Mouse (Mus musculus) liver, embryonic 14.5 days (tissue): Measurements from ENCODE around the gene Alg9. TPM values are rescaled to one million over a fixed set of nuclear protein-coding genes. Genes with fewer than 3 reads are reported as not detected.

Experiments used
- ATAC-seq: fragments of 200-750 bp; cut with Nextera tagmentation; 2 replicates; pipeline ENCODE4 v1.8.0; 2017; ENCODE audit warnings: moderate number of reproducible peaks, mild to moderate bottlenecking, moderate library complexity; ENCODE audit not compliant: insufficient read depth
- DNase-seq, 3 experiments: peaks; one replicate each; pipeline ENCODE4 v3.0.0-alpha.2; 2012 to 2013; ENCODE audit warnings: low read depth in 3 of 3, low spot score in 3 of 3
- H3K27ac ChIP-seq: fragments of 300-500 bp; sonication (generic); 2 replicates; pipeline ENCODE4 v1.5.1; 2014; ENCODE audit warnings: moderate library complexity, mild to moderate bottlenecking, control low read depth, inconsistent platforms
- H3K27me3 ChIP-seq: fragments of 300-500 bp; sonication (generic); 2 replicates; pipeline ENCODE4 v1.6.1; 2014; ENCODE audit warnings: mild to moderate bottlenecking, low read length, moderate library complexity; ENCODE audit not compliant: control insufficient read depth, insufficient read depth
- H3K36me3 ChIP-seq: fragments of 300-500 bp; sonication (generic); replicated peaks from 2 replicates; pipeline ENCODE4 v1.6.1; 2014; ENCODE audit warnings: low read depth; ENCODE audit not compliant: control insufficient read depth, insufficient read depth
- H3K4me1 ChIP-seq, 2 experiments: fragments of 200-500 bp in 1 of 2; fragments of 300-500 bp in 1 of 2; sonication (generic) in 1 of 2; replicated peaks; 2 replicates each; pipeline ENCODE4 v1.6.1; 2012 to 2014; ENCODE audit warnings: antibody characterized with exemption in 1 of 2, inconsistent platforms in 1 of 2, low read length in 1 of 2; ENCODE audit not compliant: control insufficient read depth in 2 of 2, insufficient read depth in 2 of 2
- H3K4me2 ChIP-seq: fragments of 300-500 bp; sonication (generic); 2 replicates; pipeline ENCODE4 v1.6.1; 2014; ENCODE audit warnings: low read depth, mild to moderate bottlenecking, control low read depth, moderate library complexity
- H3K4me3 ChIP-seq, 2 experiments: fragments of 200-500 bp in 1 of 2; fragments of 300-500 bp in 1 of 2; sonication (generic) in 1 of 2; 2 replicates each; pipeline ENCODE4 v1.5.1; 2012 to 2014; ENCODE audit warnings: low read depth in 2 of 2, low read length in 2 of 2, mild to moderate bottlenecking in 2 of 2, control low read depth in 1 of 2, inconsistent platforms in 1 of 2, moderate library complexity in 1 of 2; ENCODE audit not compliant: insufficient read depth in 1 of 2
- H3K9ac ChIP-seq: fragments of 300-500 bp; sonication (generic); replicated peaks from 2 replicates; pipeline ENCODE4 v1.6.1; 2014; ENCODE audit warnings: mild to moderate bottlenecking, control low read depth, moderate library complexity
- H3K9me3 ChIP-seq: fragments of 300-500 bp; sonication (generic); 2 replicates; pipeline ENCODE4 v1.6.1; 2016; ENCODE audit warnings: low read length, mixed read lengths; ENCODE audit not compliant: control insufficient read depth
- CTCF ChIP-seq: IDR thresholded peaks from 2 replicates; pipeline ENCODE4 v1.5.1; 2016; ENCODE audit warnings: antibody characterized with exemption, low read depth, control low read depth
- EP300 ChIP-seq: IDR thresholded peaks from 2 replicates; pipeline ENCODE4 v1.6.1; 2016; ENCODE audit warnings: antibody characterized with exemption, low read depth
- WGBS: fragments of 180-500 bp; shearing (Covaris S2); extraction: QIAGEN DNeasy Blood & Tissue Kit; methylation state at CpG from one replicate; pipeline ENCODE4 v1.1.7; 2014; ENCODE audit not compliant: insufficient replicate concordance; 5-methylcytosine and 5-hydroxymethylcytosine counted together
- polyA plus RNA-seq, 2 experiments: library from polyadenylated mRNA; depleted of rRNA in 1 of 2; stranded (reverse) in 1 of 2; unstranded in 1 of 2; fragments of >200 nt; fragmentation: Nextera tagmentation in 1 of 2; extraction: Ambion mirVana in 1 of 2; gene quantifications; 2 replicates each; pipeline versions ENCODE4 v1.2.1 to v1.2.3; 2012 to 2014

The Alg9 gene
- polyA plus RNA-seq, 2 experiments = 10.1 to 12.7 TPM

GRCm38 (mm10) chr9:50856341-50857081 lies 81.7 kb downstream of the Alg9 start:
- peak overlapping the region; percentile 81 to 82 for H3K4me3 ChIP-seq
- no peaks in the 10 kb centered on the region for H3K9me3 ChIP-seq
- no peak for TF ChIP-seq CTCF
- no peak for TF ChIP-seq EP300
- no peaks in the 10 kb centered on the region for H3K27me3 ChIP-seq
- H3K4me2 ChIP-seq = peak overlapping the region; percentile 91
- DNase-seq (peak; percentile 78), ATAC-seq (peak; percentile 75)
- peaks cover 30% of the 10 kb centered on the region for H3K36me3 ChIP-seq
- peaks cover 40 to 46% of the 10 kb centered on the region in 2 experiments for H3K4me1 ChIP-seq
- peak overlapping the region; percentile 95 for H3K27ac ChIP-seq
- peak overlapping the region; percentile 85 for H3K9ac ChIP-seq
- WGBS = under 1% methylated on average over 45 of the region's 45 CpGs

GRCm38 (mm10) chr9:50857082-50857641 lies 82.3 kb downstream of the Alg9 start:
- no peaks in the 10 kb centered on the region for H3K9me3 ChIP-seq
- peak overlapping the region; percentile 85 for H3K9ac ChIP-seq
- H3K4me1 ChIP-seq = peaks cover 40 to 46% of the 10 kb centered on the region in 2 experiments
- no peak for TF ChIP-seq CTCF
- no peaks in the 10 kb centered on the region for H3K27me3 ChIP-seq
- H3K27ac ChIP-seq = peak overlapping the region; percentile 73
- peak overlapping the region; percentile 91 for H3K4me2 ChIP-seq
- ATAC-seq (peak; percentile 50), DNase-seq (no peak)
- peak overlapping the region; percentile 81 to 82 for H3K4me3 ChIP-seq
- peaks cover 36% of the 10 kb centered on the region for H3K36me3 ChIP-seq
- WGBS = 2% methylated on average over 46 of the region's 46 CpGs

- Histone ChIP-seq H3K9ac (no peak overlapping the region), H3K4me2 (peak overlapping the region; percentile 91), H3K36me3 (peaks cover 51% of the 10 kb centered on the region)
These were observed 83.9 kb downstream of the Alg9 start for GRCm38 (mm10) chr9:50858681-50859080.

GRCm38 (mm10) chr9:50861119-50861839 lies 86.5 kb downstream of the Alg9 start:
- H3K36me3 ChIP-seq = peaks cover 76% of the 10 kb centered on the region

More at GRCm38 (mm10) chr9:50858681-50859080, 83.9 kb downstream of the Alg9 start:
- peak overlapping the region; percentile 17 to 26; a peak in 3 of 4 replicates for H3K4me3 ChIP-seq
- H3K27me3 ChIP-seq = no peaks in the 10 kb centered on the region
- peaks cover 26 to 33% of the 10 kb centered on the region in 2 experiments for H3K4me1 ChIP-seq
- TF ChIP-seq CTCF (no peak), EP300 (no peak)
- H3K27ac ChIP-seq = no peak overlapping the region
- no peaks in the 10 kb centered on the region for H3K9me3 ChIP-seq
- DNase-seq = no peak
- whole genome bisulfite sequencing = 79% methylated on average over 6 of the region's 6 CpGs
- no peak for ATAC-seq

GRCm38 (mm10) chr9:50863824-50864223 lies 89.0 kb downstream of the Alg9 start:
- 85% methylated on average over 4 of the region's 4 CpGs for WGBS
- peaks cover 0 to 6% of the 10 kb centered on the region in 2 experiments; a peak in 2 of 4 replicates for H3K4me1 ChIP-seq
- H3K27ac ChIP-seq = no peak overlapping the region
- no peak overlapping the region for H3K4me3 ChIP-seq
- H3K4me2 ChIP-seq = no peak overlapping the region
- H3K9me3 ChIP-seq = no peaks in the 10 kb centered on the region
- TF ChIP-seq EP300 (no peak), CTCF (no peak)
- ATAC-seq (no peak), DNase-seq (no peak)
- no peak overlapping the region for H3K9ac ChIP-seq
- H3K27me3 ChIP-seq = no peaks in the 10 kb centered on the region
- H3K36me3 ChIP-seq = peaks cover 99% of the 10 kb centered on the region

More at GRCm38 (mm10) chr9:50861119-50861839, 86.5 kb downstream of the Alg9 start:
- Histone ChIP-seq H3K9ac (no peak overlapping the region), H3K4me1 (peaks cover 2 to 7% of the 10 kb centered on the region in 2 experiments; a peak in 3 of 4 replicates), H3K9me3 (no peaks in the 10 kb centered on the region), H3K4me3 (no peak overlapping the region), H3K27ac (no peak overlapping the region), H3K27me3 (no peaks in the 10 kb centered on the region), H3K4me2 (no peak overlapping the region)
- ATAC-seq (no peak), DNase-seq (no peak)
- TF ChIP-seq CTCF (no peak), EP300 (no peak)
- WGBS = 89% methylated on average over 18 of the region's 18 CpGs
